In genomic region chr19:47461838-47462237, GRCm38 (mm10) we compare ENCODE assay signal across 11 mouse cellular contexts. TPM values are rescaled to one million over a fixed set of nuclear protein-coding genes. Genes with fewer than 3 reads are reported as not detected.
DNase-seq lines count a peak whose midpoint lies in the region; ATAC-seq and TF ChIP-seq lines count a peak whose summit lies in the region.
"Had no signal": no experiment of that assay in that cellular context is flagged by ENCODE, and none has a peak within 500 bp of the region (broad histone marks: within the 10 kb centered on the region; RNA-seq: fewer than 3 reads in every experiment).

No protein-coding gene starts in this region.

- H3K4me3 ChIP-seq in hindbrain, embryonic 11.5 days (ENCODE audit: low read depth, low read length), result 0 out of 2 replicates have a peak overlapping the region, but pooled peaks have one; percentile 6
- no peak overlapping the region for H3K4me3 ChIP-seq in hindbrain, embryonic 14.5 days (replicated peaks; ENCODE audit: low read length)
- H3K4me3 ChIP-seq in ES-Bruce4 (ENCODE audit: low read depth, low read length), result no peak overlapping the region
- no peak overlapping the region for H3K4me3 ChIP-seq in brown adipose tissue, adult 24 weeks (ENCODE audit: insufficient read depth, low read depth, low read length)
- peak overlapping the region; percentile 78; the same call in 1 of the 2 replicates for H3K4me3 ChIP-seq in limb, embryonic 13.5 days
- H3K4me3 ChIP-seq in forebrain, embryonic 10.5 days, result no peak overlapping the region

- H3K9me3 ChIP-seq in hindbrain, embryonic 11.5 days (ENCODE audit: control insufficient read depth, low read length), result no peaks in the 10 kb centered on the region
- no peaks in the 10 kb centered on the region for H3K9me3 ChIP-seq in hindbrain, embryonic 14.5 days (ENCODE audit: control insufficient read depth, low read length)
- H3K9me3 ChIP-seq in ES-Bruce4 (replicated peaks; ENCODE audit: control insufficient read depth, insufficient read depth, low read length, poor library complexity, severe bottlenecking), result no peaks in the 10 kb centered on the region
- H3K9me3 ChIP-seq in limb, embryonic 13.5 days, result peaks cover 5% of the 10 kb centered on the region; the same call in 1 of the 2 replicates
- peaks cover 6% of the 10 kb centered on the region; the same call in 1 of the 2 replicates for H3K9me3 ChIP-seq in forebrain, embryonic 10.5 days

- no peaks in the 10 kb centered on the region for H3K27me3 ChIP-seq in hindbrain, embryonic 11.5 days (ENCODE audit: control insufficient read depth, insufficient read depth, low read length)
- no peaks in the 10 kb centered on the region for H3K27me3 ChIP-seq in hindbrain, embryonic 14.5 days (ENCODE audit: control insufficient read depth, insufficient read depth, low read length)
- no peaks in the 10 kb centered on the region for H3K27me3 ChIP-seq in ES-Bruce4 (ENCODE audit: control insufficient read depth, insufficient read depth, low read length, poor library complexity, severe bottlenecking)
- no peaks in the 10 kb centered on the region for H3K27me3 ChIP-seq in limb, embryonic 13.5 days
- peaks cover 29% of the 10 kb centered on the region for H3K27me3 ChIP-seq in forebrain, embryonic 10.5 days (ENCODE audit: poor library complexity, severe bottlenecking)

- no peak for DNase-seq in hindbrain, embryonic 11.5 days (ENCODE audit: low spot score)
- DNase-seq in hindbrain, embryonic 14.5 days (ENCODE audit: low spot score), result no peak
- DNase-seq in right cerebral cortex, adult 2 months (ENCODE audit: low spot score in 2 of 2), result no peak
- DNase-seq in embryo, embryonic 10.5 days (ENCODE audit: low spot score), result no peak
- no peak for DNase-seq in forebrain, embryonic 10.5 days (ENCODE audit: extremely low spot score, low spot score)
- DNase-seq: gastrocnemius, postnatal 14 days; layer of hippocampus, adult 9-11 months had no signal

- no peak for TF ChIP-seq POLR2A in ES-Bruce4 (IDR thresholded peaks at IDR 0.05; ENCODE audit: insufficient read depth, low read length)

- ATAC-seq in hindbrain, embryonic 11.5 days (ENCODE audit: low FRiP score), result no peak
- no peak for ATAC-seq in hindbrain, embryonic 14.5 days (ENCODE audit: low FRiP score)
- no peak for ATAC-seq in limb, embryonic 13.5 days (ENCODE audit: low FRiP score, low read depth)
- ATAC-seq: Patski had no signal

- TF ChIP-seq CTCF in ES-Bruce4 (IDR thresholded peaks at IDR 0.05; ENCODE audit: low read depth, low read length), result peak; percentile 19

- no peak for TF ChIP-seq EP300 in ES-Bruce4 (IDR thresholded peaks at IDR 0.05; ENCODE audit: insufficient read depth, low read depth, low read length)

- H3K4me2 ChIP-seq in hindbrain, embryonic 11.5 days (replicated peaks; ENCODE audit: low read depth, low read length), result no peak overlapping the region
- H3K4me2 ChIP-seq in hindbrain, embryonic 14.5 days (replicated peaks), result no peak overlapping the region; the same call in 1 of the 2 replicates
- H3K4me2 ChIP-seq in limb, embryonic 13.5 days (replicated peaks), result peak overlapping the region; percentile 95

- H3K36me3 ChIP-seq in hindbrain, embryonic 11.5 days (ENCODE audit: control insufficient read depth, insufficient read depth, low read length), result no peaks in the 10 kb centered on the region
- no peaks in the 10 kb centered on the region for H3K36me3 ChIP-seq in hindbrain, embryonic 14.5 days (replicated peaks; ENCODE audit: control insufficient read depth, insufficient read depth)
- no peaks in the 10 kb centered on the region for H3K36me3 ChIP-seq in ES-Bruce4 (ENCODE audit: control insufficient read depth, insufficient read depth, low read length, poor library complexity, severe bottlenecking)
- peaks cover 4% of the 10 kb centered on the region; the same call in 1 of the 2 replicates for H3K36me3 ChIP-seq in limb, embryonic 13.5 days
- peaks cover 11% of the 10 kb centered on the region for H3K36me3 ChIP-seq in forebrain, embryonic 10.5 days (replicated peaks)

- H3K27ac ChIP-seq in hindbrain, embryonic 11.5 days (ENCODE audit: low read depth, low read length), result no peak overlapping the region
- H3K27ac ChIP-seq in hindbrain, embryonic 14.5 days, result no peak overlapping the region
- H3K27ac ChIP-seq in ES-Bruce4 (ENCODE audit: insufficient read depth, low read length), result no peak overlapping the region
- 0 out of 2 replicates have a peak overlapping the region, but pooled peaks have one; percentile 13 for H3K27ac ChIP-seq in brown adipose tissue, adult 24 weeks (replicated peaks; ENCODE audit: low read depth, low read length)
- no peak overlapping the region for H3K27ac ChIP-seq in limb, embryonic 13.5 days
- no peak overlapping the region for H3K27ac ChIP-seq in forebrain, embryonic 10.5 days

- no peaks in the 10 kb centered on the region; the same call in none of the 2 replicates for H3K4me1 ChIP-seq in hindbrain, embryonic 11.5 days (replicated peaks; ENCODE audit: control insufficient read depth, insufficient read depth, low read length)
- H3K4me1 ChIP-seq in hindbrain, embryonic 14.5 days (replicated peaks; ENCODE audit: control insufficient read depth, insufficient read depth, low read length), result peaks cover 27% of the 10 kb centered on the region
- H3K4me1 ChIP-seq in ES-Bruce4 (ENCODE audit: control insufficient read depth, insufficient read depth, low read length), result no peaks in the 10 kb centered on the region
- H3K4me1 ChIP-seq in brown adipose tissue, adult 24 weeks (ENCODE audit: control insufficient read depth, insufficient read depth, insufficient read length, low read length), result peaks cover 39% of the 10 kb centered on the region
- H3K4me1 ChIP-seq in limb, embryonic 13.5 days, result peaks cover 54% of the 10 kb centered on the region
- peaks cover 73% of the 10 kb centered on the region for H3K4me1 ChIP-seq in forebrain, embryonic 10.5 days

- WGBS in hindbrain, embryonic 11.5 days, result 95% methylated on average over 3 of the region's 3 CpGs
- 97% methylated on average over 3 of the region's 3 CpGs for WGBS in hindbrain, embryonic 14.5 days
- WGBS in limb, embryonic 13.5 days, result 94% methylated on average over 3 of the region's 3 CpGs
- WGBS in forebrain, embryonic 10.5 days, result 96% methylated on average over 3 of the region's 3 CpGs

- H3K9ac ChIP-seq in hindbrain, embryonic 11.5 days (ENCODE audit: low read depth, low read length), result no peak overlapping the region
- no peak overlapping the region for H3K9ac ChIP-seq in hindbrain, embryonic 14.5 days
- H3K9ac ChIP-seq in ES-Bruce4 (ENCODE audit: low read depth, poor library complexity, severe bottlenecking), result no peak overlapping the region
- no peak overlapping the region for H3K9ac ChIP-seq in limb, embryonic 13.5 days

RNA-seq across cellular contexts. Expression of gene Sh3pxd2a, which starts 2.4 kb away (rescaled TPM):
- polyA plus RNA-seq in hindbrain, embryonic 11.5 days (2014; fragmentation: Nextera tagmentation; extraction: Ambion mirVana), result 5.5 and 6.9 TPM in 2 replicates
- polyA plus RNA-seq in hindbrain, embryonic 14.5 days (2014; fragmentation: Nextera tagmentation; extraction: Ambion mirVana), result 2.8 and 3.0 TPM in 2 replicates
- 47.6 and 51.9 TPM in 2 replicates for polyA plus RNA-seq in ES-Bruce4 (2011; ENCODE audit: insufficient read depth, insufficient read length, low read depth, missing spikeins)
- 86.1 and 119 TPM in 2 replicates for polyA plus RNA-seq in brown adipose tissue, adult 24 weeks (2012; ENCODE audit: insufficient read depth, insufficient read length, missing spikeins)
- polyA plus RNA-seq in limb, embryonic 13.5 days (2015; fragmentation: Nextera tagmentation; extraction: Ambion mirVana), result 8.9 and 10.1 TPM in 2 replicates
- polyA plus RNA-seq in forebrain, embryonic 10.5 days (2016; fragmentation: Nextera tagmentation; extraction: Ambion mirVana), result 1.5 and 1.8 TPM in 2 replicates

Comparison
In these comparisons a context has a peak if more than half of its experiments do, and no peak if none do; other contexts are left out.
1. H3K4me3 ChIP-seq: peak in hindbrain, embryonic 11.5 days (single experiment) and limb, embryonic 13.5 days (single experiment); none in hindbrain, embryonic 14.5 days (single experiment), ES-Bruce4 (single experiment), brown adipose tissue, adult 24 weeks (single experiment) and forebrain, embryonic 10.5 days (single experiment).